Comparison of ENCODE assay signal across 8 mouse cellular contexts in genomic region chr3:84479293-84480005, GRCm38 (mm10). TPM values are rescaled to one million over a fixed set of nuclear protein-coding genes. Genes with fewer than 3 reads are reported as not detected.
A peak's percentile ranks its signal among the peaks of the same experiment; 100 is the strongest.
DNase-seq lines count a peak whose midpoint lies in the region; ATAC-seq lines count a peak whose summit lies in the region.

No protein-coding gene starts in this region.

- peak overlapping the region; percentile 55 for H3K4me3 ChIP-seq in forebrain, embryonic 12.5 days (replicated peaks)

- peaks cover 29% of the 10 kb centered on the region for H3K4me1 ChIP-seq in forebrain, embryonic 12.5 days

- peak overlapping the region; percentile 62 for H3K9ac ChIP-seq in forebrain, embryonic 12.5 days

- peak overlapping the region; percentile 92 for H3K4me2 ChIP-seq in forebrain, embryonic 12.5 days

- no peaks in the 10 kb centered on the region for H3K36me3 ChIP-seq in forebrain, embryonic 12.5 days (replicated peaks)

- DNase-seq in NIH3T3 (ENCODE audit: low read depth) = peak; percentile 76
- DNase-seq in heart, postnatal 4 days = peak; percentile 52
- peak; percentile 23 to 25 for DNase-seq in left cerebral cortex, adult 8-10 months (ENCODE audit: low spot score in 2 of 2)
- peak; percentile 37 for DNase-seq in right cerebral cortex, postnatal 14 days
- no peak for DNase-seq in thymus, postnatal 14 days

- no peaks in the 10 kb centered on the region for H3K9me3 ChIP-seq in forebrain, embryonic 12.5 days

- peaks cover 65% of the 10 kb centered on the region for H3K27me3 ChIP-seq in forebrain, embryonic 12.5 days

- ATAC-seq in cerebellum, adult (ENCODE audit: insufficient number of reproducible peaks, low FRiP score, low TSS enrichment) = peak; percentile 45
- ATAC-seq in forebrain, embryonic 12.5 days (ENCODE audit: low FRiP score) = peak; percentile 53
- ATAC-seq in megakaryocyte, adult 5-6 weeks (ENCODE audit: poor library complexity, severe bottlenecking) = peak; percentile 55

- WGBS in forebrain, embryonic 12.5 days = under 1% methylated on average over 61 of the region's 61 CpGs

- H3K27ac ChIP-seq in forebrain, embryonic 12.5 days = no peak overlapping the region

RNA-seq across cellular contexts. Expression of gene Fhdc1, which starts 0.8 kb away (rescaled TPM):
- polyA plus RNA-seq in forebrain, embryonic 12.5 days (2016; fragmentation: Nextera tagmentation; extraction: Ambion mirVana) = 3.5 and 3.6 TPM in 2 replicates
- 1 to 10 TPM; 1.0 to 1.3 TPM for total RNA-seq in heart, postnatal 4 days (2021)
- total RNA-seq in left cerebral cortex, adult 8-10 months (2022) = 1 to 10 TPM; 4.1 to 6.3 (median 5.1) TPM
- 0.09 and 0.32 TPM in 2 replicates for total RNA-seq in megakaryocyte, adult 5-6 weeks (2015)
- 0.65 and 0.73 TPM in 2 replicates for total RNA-seq in megakaryocyte, adult 5-6 weeks (2017)
